Mouse (Mus musculus): Measurements from ENCODE around the gene Paox.
A peak's percentile ranks its signal among the peaks of the same experiment; 100 is the strongest.

Gene Paox

DNA sequence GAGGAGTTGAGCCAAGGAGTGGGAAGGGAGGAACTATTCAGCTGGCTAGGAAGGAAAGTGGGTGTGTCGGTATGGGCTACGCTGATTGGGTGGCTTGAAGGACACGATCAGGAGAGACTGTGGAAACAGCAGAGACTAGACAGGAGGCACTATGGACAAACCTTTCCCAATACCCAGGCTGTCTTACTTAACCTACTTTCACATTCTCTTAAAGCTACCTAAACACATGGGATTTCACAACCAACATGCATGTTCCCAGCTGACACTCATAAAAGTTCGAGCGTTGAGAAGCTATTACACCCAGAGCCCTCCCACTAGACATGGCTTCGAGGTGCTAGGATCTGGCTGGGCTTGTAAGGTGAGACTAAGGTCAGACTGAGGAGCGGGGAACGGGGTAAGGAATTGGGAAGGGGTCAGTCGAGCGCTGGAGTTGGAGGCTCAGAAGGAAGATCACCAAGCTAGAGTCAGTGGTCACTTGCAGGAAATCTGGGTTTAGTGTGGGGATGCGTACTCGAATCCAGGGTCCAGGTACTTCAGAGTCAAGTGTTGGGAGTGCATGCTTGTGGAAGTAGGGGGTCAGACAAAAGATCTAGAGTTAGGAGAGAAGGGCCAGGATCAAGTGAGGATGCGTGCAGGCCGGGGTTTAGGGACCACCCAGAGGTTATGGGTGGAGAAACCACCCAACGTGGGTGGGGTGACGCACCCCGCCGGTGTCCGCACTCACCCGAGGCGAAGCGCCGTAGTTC is at the start of gene Paox:
Gene Paox, plus strand, starts transcription at position 217 of the 746 bp plus-strand sequence.
- DNase-seq (ENCODE audit: low spot score in 2 of 2): peak in 1 of 2 experiments; percentile 29

DNA sequence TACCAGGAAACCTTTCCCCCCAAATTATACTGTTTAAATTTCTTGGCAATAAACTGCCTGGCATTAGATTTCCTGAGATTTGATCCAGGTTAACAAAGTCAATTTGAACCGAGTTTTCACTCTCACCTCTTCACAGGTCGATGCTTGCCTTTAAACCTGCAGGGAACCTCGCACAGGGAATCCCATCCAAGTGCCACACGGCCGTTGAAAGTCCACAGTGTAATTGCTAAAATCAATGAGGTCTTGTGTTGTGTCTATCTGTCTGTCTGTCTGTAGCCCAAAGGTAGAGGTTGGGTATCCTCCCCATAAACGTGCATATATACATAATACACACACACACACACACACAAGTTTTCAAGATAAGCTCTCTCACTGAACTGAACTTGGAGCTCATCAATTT is 48.2 kb upstream of the Paox start:
- DNase-seq (ENCODE audit: low spot score in 2 of 2): no peak

DNA sequence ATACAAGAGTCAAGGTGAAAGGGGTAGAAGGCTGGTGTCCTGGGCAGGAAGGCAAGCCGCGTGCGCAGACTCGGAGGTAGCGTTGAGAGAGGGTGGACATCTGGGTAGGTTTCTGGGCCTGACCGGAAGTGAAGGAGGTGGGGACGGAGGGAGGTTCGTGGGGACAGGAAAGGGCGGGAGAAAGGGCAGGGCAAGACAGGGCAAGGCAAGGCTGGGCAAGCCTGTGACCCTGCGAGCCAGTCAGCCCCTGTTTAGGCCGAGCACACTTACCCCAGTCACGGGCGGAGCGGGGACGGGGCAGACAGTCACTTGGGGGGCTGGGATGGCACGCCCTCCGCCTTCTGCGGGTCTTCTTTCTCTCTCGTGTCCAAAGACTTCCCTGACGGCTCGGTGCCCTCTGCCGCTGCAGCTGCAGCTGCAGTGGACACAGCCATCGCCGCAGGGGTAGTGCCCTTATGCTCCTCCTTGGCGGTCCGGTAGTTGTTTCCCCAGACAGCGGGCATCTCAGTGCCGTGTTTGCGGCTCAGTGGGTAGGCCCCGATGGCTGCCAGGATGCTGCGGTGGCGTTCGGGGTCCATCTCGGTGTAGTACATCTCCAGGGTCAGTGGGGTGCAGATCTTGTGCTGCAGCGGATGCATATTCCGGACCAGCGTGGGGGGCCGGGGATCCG is 45.4 kb upstream of the Paox start:
- no peak for DNase-seq (ENCODE audit: low spot score in 2 of 2)

DNA sequence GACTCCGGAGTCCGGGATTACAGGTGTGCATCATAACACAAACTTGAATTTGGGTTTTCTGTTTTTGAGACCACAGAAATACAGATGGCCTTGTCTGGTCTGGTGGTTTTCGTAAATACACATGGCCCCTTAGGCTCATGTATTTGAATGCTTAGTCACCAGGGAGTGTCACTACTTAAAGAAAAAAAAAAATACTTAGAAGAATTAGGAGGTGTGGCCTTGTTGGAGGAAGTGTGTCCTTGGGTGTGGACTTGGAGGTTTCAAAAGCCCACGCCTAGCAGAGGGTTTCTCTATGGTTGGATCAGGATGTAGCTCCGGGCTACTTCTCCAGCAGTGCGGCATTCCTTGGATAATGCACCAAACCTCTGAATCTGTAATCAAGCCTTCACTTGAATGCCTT is 37.9 kb upstream of the Paox start:
- DNase-seq (ENCODE audit: low spot score in 2 of 2): no peak

DNA sequence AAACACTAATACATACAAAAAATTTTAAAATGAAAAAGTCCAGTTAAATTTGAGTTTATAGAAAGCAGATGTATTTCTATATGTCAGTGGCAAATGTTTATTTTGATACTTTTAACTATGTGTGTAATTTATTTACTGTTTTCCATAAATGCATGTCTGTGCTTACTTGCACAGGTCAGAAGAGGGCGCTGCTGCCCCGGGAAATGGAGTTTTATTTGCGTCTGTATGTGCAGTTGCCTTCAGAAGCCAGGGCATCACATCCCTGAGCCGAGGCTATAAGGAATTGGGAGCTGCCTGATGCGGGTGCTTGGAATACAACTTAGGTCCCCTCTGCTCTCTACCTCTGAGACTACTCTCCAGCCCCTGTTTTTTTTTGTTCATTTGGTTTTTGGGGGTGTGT is 36.9 kb upstream of the Paox start:
- DNase-seq (ENCODE audit: low spot score in 2 of 2): peak; percentile 26 to 39

DNA sequence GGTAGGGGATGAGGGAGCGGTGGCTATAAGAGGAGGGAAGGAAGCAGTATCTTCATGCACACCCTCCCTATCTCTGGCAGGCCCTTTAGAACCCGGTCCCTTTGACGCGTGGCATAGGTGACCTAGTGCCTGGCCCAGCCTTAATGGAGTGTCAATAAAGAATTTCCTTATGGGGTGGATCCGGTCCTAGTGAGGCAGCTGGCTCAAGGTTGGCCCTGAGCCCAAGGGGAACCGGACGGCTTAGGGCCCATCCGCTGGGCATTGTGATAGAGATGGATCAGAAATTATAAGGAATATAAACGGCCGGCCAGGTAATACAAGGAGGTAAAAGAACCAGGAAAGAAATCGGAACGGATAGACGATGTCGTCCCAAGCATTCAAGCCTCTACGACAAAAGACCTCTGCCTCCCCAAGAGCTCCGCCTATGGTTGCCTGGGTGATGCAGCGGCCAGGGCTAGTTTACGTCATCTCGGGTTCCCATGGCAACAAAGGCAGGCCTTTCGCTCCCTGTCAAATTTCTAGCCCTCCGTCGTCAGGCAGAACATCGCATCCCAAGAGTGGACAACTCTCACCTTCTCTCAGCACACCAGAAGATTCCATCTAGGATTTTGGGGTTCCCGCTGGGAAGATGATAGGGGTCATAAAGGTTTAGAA is 35.0 kb upstream of the Paox start:
- DNase-seq (ENCODE audit: low spot score in 2 of 2): peak; percentile 15

DNA sequence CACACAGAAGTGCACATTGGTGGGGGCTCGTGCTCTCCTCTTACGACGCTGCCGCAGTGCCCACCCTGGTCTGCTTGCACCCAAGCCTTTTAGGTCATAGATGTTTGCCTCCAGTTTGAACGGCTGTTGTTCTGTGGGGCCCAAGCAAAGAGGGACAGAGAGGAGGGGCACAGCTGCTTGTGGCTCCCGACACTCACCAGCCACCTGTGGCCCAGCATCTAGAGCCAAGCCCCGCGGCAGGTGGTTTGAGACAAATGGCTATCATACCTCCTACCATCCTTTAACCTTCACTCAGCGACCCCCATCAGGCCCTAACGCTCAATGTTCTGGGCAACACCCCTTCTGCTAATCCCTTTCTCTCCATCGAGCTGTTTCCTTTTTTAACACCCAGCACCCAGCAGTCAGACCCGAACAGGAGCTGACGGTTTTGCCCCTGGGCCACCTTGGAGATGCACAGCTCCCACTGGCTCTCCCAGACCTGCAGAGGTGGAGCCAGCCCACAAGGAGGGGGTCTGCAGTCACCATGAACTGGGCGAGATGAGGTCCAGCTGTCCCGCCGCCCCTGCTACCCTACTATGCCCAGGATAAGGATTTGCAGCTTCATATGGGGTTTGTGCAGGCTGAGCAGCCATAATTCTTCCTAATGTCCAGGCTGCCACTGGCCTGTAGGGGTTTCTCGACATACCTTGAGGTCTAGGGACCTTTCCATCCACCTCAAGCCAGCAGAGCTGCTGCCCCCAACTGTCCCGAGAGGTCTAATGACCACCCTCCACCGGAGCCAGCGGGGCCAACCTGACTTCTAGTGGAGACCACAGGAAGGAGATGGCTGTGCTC is 34.0 kb upstream of the Paox start:
- DNase-seq (ENCODE audit: low spot score in 2 of 2): no peak

DNA sequence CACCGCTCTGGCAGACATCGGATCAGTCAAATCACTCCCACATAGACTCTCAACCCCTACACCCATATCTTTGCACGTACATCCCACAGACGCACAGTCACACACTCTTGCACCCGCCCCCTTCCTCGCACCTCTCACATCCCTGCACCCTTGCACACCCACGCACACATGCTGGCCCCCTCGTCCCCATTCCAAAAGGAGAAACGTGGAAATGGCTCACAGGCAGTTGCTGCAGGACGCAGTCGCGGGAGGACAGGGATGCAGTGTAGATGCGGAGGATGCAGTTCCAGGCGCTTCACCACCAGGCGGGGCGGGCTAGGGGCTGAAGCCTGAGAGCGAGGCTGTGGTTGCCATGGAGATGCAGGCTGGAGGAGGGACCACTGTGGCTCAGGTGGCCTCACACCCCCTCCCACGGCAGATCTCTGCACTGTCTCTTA is 33.3 kb upstream of the Paox start, which contains the start of gene Caly:
Gene Caly, minus strand, starts transcription at position 307 of the 437 bp plus-strand sequence.
- DNase-seq (ENCODE audit: low spot score in 2 of 2): no peak

DNA sequence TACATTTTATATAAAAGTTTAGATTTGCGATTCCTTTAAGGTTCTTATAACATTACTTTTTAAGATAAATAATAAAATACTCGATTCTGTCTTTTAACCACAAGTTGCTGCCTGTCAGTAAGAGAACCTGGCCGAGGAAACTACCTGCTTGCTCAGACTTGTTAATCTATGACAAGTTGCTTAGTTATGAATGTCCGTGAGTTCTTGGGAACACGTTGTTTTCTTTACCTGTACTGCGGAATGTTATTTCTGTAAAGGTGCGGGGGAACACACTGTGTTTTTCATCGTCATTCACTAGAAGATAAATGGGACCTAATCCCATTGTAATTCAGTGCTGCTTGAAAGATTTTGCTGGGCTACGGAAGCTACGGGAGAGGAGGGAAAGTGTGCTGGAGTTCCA is 25.0 kb upstream of the Paox start:
- no peak for DNase-seq (ENCODE audit: low spot score in 2 of 2)

DNA sequence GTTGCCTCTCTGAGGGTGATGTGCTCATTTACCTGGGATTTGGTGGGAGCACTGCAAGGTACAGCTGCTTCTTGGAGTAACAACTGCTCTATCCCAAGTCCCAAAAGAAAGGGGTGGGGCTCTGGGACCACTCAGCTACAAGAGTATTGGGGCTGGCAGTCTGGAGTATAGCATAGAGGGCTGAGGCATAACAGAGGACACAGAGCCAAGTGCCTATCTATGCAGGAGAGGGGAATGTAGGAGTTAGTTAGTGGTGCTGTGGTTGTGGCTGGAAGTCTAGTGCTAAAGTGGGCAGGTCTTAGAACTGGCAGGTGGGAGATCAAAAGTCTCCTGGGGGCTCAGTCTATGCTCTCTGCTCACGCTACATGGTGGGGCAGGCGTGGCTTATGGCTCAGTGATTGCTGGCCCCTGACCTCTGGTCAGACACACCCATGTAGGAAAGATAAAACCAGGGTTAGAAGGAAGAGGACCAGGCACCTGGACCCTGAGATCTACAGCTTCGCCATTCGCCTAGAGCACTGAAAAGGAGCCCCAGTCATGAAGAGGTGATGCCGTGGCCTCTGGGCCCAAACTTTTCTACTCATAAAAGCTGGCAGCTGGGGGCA is 22.6 kb upstream of the Paox start, which contains the start of gene Prap1:
Gene Prap1, plus strand, starts transcription at position 472 of the 605 bp plus-strand sequence.
- no peak for DNase-seq (ENCODE audit: low spot score in 2 of 2)

DNA sequence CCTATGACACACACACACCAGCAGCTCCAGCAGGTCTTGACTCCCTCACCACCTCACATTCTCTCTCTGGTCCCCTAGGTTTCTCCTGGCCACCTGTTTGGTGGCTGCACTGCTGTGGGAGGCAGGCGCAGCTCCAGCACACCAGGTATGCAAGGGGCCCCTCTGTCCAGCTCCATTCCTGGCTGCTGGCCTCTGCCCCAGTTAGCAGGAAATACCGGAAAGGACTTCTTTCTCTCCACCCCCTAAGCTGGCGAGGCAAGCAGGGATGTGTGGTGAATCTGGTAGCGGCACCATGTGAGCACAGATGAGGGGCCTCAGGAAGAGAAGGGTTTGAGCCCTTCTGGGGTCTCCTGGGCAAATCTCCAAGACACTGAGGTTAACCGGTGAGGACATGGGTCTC is 20.6 kb upstream of the Paox start:
- no peak for DNase-seq (ENCODE audit: low spot score in 2 of 2)

DNA sequence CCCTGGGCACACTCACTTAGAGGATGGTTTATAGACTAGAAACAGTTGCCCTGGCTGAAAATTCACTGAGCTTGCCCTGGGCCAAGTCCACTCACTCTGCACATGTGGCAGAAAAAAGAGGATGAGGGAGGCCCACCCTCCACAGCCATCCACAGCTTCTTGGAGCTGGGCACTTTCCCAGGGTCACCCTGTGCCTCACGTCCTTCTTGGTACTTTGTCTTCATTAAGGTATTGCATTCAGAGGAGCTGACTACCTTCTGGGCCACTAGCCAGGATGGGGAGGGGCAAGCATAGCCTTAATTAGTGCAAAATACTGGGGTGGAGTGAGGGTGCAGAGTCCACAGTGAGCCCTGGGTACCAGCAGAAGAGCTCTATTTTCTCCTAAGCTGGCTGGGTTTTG is 20.0 kb upstream of the Paox start:
- DNase-seq (ENCODE audit: low spot score in 2 of 2): no peak

DNA sequence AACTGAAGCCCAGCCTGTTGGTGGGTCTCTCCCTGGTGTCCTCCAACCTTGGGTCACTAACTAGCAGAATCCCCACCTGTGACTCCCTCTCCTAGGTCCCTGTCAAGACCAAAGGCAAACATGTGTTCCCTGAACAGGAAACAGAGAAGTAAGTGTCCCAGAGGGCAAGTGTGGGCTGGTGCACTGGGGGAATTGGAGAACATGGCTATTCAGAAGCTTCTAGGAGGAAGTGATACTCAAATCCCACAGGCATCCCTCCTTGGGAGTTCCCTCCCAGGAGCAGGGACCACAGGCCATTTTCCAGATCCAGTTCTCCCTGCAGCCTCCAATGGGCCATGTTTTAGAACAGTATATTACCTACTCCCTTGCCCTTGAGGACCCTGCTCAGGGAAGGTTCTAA is 19.5 kb upstream of the Paox start:
- DNase-seq (ENCODE audit: low spot score in 2 of 2): no peak

DNA sequence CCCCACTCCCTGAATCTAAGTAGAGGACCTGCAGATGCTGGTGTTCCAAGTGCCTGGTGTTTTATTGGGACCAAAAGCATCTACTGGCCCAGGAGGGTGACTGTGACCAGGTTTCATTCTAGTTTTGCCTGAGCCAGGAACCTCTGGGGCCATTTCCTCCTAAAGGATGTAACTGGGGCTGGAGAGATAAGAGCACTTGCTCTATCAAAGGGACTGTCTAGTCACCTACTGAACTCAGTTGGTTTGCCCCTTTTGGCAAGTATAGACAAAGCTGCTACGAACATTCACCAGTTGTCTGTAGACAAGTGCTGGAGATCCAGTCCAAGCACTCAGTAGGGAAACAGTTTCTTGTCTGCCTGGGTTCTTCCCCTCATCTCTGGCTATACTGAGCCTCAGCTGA is 17.1 kb upstream of the Paox start:
- DNase-seq (ENCODE audit: low spot score in 2 of 2): no peak

DNA sequence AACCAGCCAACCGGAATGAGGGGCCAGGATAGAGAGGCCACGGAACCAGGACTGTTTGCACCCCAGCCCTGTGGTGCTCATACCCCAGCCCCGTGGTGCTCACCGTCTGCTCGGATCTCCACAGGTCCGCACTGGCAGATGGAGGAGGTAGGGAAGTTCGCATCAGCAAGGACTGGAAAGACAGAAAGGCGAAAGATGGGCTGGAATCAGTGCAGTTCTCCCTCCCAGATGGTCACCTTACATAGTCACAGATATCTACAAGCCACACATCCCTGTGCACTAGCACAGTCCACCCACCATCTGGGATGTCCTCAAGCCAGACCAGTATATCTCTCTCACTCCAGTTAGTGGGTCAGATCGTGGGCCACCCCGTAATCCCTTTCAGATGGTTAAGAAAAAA is 14.1 kb upstream of the Paox start:
- no peak for DNase-seq (ENCODE audit: low spot score in 2 of 2)

DNA sequence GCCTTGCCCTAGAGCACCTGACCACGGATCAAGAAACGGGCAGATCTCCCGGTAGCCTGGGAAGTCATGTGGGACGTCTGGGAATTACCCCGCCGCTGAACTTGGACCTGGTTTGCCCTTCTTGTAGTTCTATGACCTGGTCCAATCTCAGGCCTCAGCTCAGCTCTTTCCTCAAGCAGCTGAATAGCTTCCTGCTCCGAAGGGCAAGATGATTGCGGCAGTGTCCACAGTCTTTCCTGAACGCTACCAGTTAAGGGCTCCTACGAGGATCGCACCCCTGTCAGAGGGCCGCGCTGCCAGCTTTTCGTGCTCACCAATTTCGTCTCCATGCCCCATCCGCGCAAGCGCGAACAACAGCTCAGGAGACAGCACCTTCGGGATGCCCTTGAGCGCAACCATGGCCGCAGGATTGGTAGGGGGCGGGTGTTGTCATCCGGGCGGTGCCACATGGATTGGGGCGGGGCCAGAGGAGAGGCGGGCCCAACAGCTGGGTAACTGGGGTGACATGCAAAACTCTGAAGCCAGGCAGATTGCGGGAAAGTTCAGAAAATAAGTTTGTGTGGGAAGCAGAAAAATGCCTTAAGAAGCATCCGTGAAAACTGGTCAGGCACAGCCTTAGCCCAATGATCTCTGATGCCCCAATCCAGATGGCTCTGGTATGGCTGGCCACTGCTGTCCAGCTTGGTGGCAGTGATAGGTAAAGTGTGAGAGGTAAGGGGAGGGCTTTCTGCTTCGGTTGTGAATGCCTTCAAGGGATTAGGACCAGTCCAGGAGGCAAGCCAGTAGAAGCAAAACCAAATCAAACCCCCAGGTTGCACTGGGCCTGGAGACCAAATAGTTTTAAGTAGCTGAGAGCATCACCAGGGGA is 13.4 kb upstream of the Paox start, which contains the start of gene Fuom:
Gene Fuom, minus strand, starts transcription at position 449 of the 868 bp plus-strand sequence.
- DNase-seq (ENCODE audit: low spot score in 2 of 2): peak; percentile 76 to 82

DNA sequence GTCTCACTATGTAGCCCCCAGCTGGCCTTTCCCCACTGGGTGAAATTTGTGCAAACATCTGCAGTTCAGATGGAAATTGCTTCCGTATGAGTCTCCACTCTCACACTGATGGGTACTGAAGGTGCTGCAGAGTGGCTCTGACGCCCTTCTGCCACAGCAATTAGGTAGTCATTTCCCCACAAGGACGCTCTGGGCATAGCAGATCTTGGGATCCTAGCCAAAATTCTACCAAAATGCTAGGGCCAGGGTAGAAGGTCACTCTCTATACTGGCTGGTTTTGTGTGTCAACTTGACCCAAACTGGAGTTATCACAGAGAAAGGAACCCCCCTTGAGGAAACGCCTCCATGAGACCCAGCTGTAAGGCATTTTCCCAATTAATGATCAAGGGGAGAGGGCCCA is 11.6 kb upstream of the Paox start:
- no peak for DNase-seq (ENCODE audit: low spot score in 2 of 2)

DNA sequence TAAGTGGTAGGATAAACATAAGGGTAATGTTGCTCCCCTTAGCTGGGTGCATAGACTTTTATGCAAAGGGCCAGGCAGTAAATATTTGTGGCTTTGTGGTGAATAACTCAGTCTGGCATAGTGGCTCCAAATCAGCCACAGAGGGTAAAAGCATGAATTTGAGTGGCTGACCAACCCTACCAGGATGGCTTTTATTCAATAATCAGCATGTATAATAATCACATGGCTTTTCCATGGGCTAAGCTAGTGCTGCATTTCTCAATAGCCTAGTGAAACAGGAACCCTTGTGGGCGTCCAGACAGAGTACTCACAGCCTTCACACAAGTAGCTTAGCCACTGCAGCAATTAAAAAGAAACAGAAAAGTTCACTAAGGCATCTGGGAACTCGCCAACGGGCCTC is 3.7 kb upstream of the Paox start:
- DNase-seq (ENCODE audit: low spot score in 2 of 2): no peak

DNA sequence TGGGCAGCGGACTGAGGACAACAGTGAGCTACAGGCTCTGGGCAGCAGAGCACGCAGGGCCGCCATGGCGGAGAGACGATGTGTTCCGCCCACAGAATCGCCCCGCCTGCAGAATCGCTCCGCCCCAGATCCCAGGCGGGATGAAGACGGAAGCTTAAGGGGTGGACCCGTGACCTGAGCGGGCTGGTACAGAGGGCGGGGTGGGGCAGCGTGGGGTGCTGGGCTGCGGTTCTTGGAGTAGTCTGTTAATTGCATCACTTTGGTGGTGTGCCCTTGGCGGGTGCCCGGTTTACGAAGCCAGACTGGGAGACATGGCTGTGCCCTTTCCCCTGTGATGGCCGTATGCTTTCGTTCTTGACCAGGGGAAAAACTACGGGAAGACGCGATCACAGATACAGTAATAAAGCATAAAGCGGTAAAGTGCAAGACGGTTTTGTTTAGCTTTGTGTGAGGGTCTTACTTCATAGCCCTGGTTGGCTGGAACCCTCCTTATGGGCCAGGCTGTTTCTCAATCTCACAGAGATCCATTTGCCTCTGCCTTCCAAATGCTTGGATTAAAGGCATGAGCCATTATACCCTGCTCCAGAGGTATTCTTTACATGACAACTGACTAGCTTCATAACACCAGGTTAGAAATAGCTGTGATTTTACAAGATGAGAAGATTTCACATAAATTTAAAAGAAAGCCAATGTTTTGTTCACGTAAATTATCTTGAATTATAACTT is 893 bp downstream of the Paox start, which contains the start of gene Echs1:
Gene Echs1, minus strand, starts transcription at position 148 of the 726 bp plus-strand sequence.
- peak; percentile 91 to 92 for DNase-seq (ENCODE audit: low spot score in 2 of 2)

DNA sequence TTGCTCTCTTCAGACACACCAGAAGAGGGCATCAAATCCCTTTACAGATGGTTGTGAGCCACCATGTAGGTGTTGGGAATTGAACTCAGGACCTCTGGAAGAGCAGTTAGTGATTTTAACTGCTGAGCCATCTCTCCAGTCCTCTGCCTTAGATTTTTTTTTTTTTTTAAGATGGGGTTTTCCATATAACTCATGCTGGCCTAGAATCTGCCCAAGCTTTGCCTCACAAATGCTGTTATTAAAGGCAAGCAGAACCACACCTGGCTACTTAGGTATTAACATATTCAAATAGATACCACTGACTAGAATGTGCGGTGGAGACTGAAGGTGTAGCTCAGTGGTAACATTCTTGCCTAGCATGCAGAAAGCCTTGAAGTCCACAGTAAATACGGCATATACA is 4.9 kb downstream of the Paox start:
- DNase-seq (ENCODE audit: low spot score in 2 of 2): no peak
